Mouse (Mus musculus) testis, adult 2 months (tissue): ENCODE measurements around the gene Psmd5. TPM values are rescaled to one million over a fixed set of nuclear protein-coding genes. Genes with fewer than 3 reads are reported as not detected.

ENCODE experiments used
- H3K27ac ChIP-seq: fragments of 200-500 bp; 2 replicates; pipeline ENCODE4 v1.5.1; 2012; ENCODE audit warnings: low read depth, low read length; ENCODE audit not compliant: control insufficient read depth, insufficient read depth
- H3K27me3 ChIP-seq: fragments of 200-500 bp; 2 replicates; pipeline ENCODE4 v1.6.1; 2012; ENCODE audit warnings: mild to moderate bottlenecking, low read length, moderate library complexity; ENCODE audit not compliant: control insufficient read depth, insufficient read depth
- H3K36me3 ChIP-seq: fragments of 200-500 bp; 2 replicates; pipeline ENCODE4 v1.6.1; 2012; ENCODE audit warnings: mild to moderate bottlenecking, low read length; ENCODE audit not compliant: control insufficient read depth, insufficient read depth
- H3K4me1 ChIP-seq: fragments of 200-500 bp; 2 replicates; pipeline ENCODE4 v1.6.1; 2012; ENCODE audit warnings: low read length; ENCODE audit not compliant: control insufficient read depth, insufficient read depth
- H3K4me3 ChIP-seq: fragments of 200-500 bp; 2 replicates; pipeline ENCODE4 v1.5.1; 2012; ENCODE audit warnings: low read depth, mild to moderate bottlenecking, low read length, moderate library complexity, mixed read lengths; ENCODE audit not compliant: control insufficient read depth
- CTCF ChIP-seq: fragments of 200-500 bp; IDR thresholded peaks from 2 replicates; pipeline ENCODE4 v1.5.1; 2012; ENCODE audit warnings: low read depth, mild to moderate bottlenecking, inconsistent platforms, low read length, moderate library complexity; ENCODE audit not compliant: control insufficient read depth, insufficient read depth, insufficient replicate concordance
- POLR2A ChIP-seq: fragments of 200-500 bp; IDR thresholded peaks from 2 replicates; pipeline ENCODE4 v1.6.1; 2012; ENCODE audit warnings: low read depth, mild to moderate bottlenecking, inconsistent platforms, low read length, moderate library complexity; ENCODE audit not compliant: control insufficient read depth
- polyA plus RNA-seq: library from polyadenylated mRNA; depleted of rRNA; stranded (reverse); fragments of >200 nt; gene quantifications from 2 replicates; pipeline ENCODE4 v1.2.3, GENCODE M21; 2012

The Psmd5 gene
- polyA plus RNA-seq, 1 experiment, result 8.0 TPM

- no peak for TF ChIP-seq POLR2A
- TF ChIP-seq CTCF, result no peak
- no peaks in the 10 kb centered on the region for H3K36me3 ChIP-seq
- no peak overlapping the region for H3K4me3 ChIP-seq
- peaks cover 19% of the 10 kb centered on the region for H3K4me1 ChIP-seq
- no peak overlapping the region for H3K27ac ChIP-seq
- no peaks in the 10 kb centered on the region for H3K27me3 ChIP-seq
Measured at GRCm38 (mm10) chr2:34903191-34903590, 28.4 kb upstream of the Psmd5 start.

GRCm38 (mm10) chr2:34902731-34903130, 28.0 kb upstream of the Psmd5 start:
- Histone ChIP-seq H3K27me3 (no peaks in the 10 kb centered on the region), H3K36me3 (no peaks in the 10 kb centered on the region), H3K27ac (no peak overlapping the region), H3K4me3 (no peak overlapping the region), H3K4me1 (peaks cover 19% of the 10 kb centered on the region)
- TF ChIP-seq POLR2A, result no peak
- no peak for TF ChIP-seq CTCF

GRCm38 (mm10) chr2:34901726-34902125, 27.0 kb upstream of the Psmd5 start:
- Histone ChIP-seq H3K4me3 (no peak overlapping the region), H3K27me3 (no peaks in the 10 kb centered on the region), H3K36me3 (no peaks in the 10 kb centered on the region), H3K4me1 (peaks cover 17% of the 10 kb centered on the region), H3K27ac (no peak overlapping the region)
- TF ChIP-seq CTCF, result peak; percentile 16; the same call in 1 of the 2 replicates
- no peak for TF ChIP-seq POLR2A

- TF ChIP-seq POLR2A (no peak), CTCF (no peak)
- Histone ChIP-seq H3K27ac (no peak overlapping the region), H3K4me3 (no peak overlapping the region), H3K4me1 (peaks cover 12% of the 10 kb centered on the region), H3K36me3 (no peaks in the 10 kb centered on the region), H3K27me3 (no peaks in the 10 kb centered on the region)
Measured at GRCm38 (mm10) chr2:34900412-34900811, 25.6 kb upstream of the Psmd5 start.

GRCm38 (mm10) chr2:34899682-34900081, 24.9 kb upstream of the Psmd5 start:
- Histone ChIP-seq H3K4me1 (peaks cover 6% of the 10 kb centered on the region), H3K27ac (no peak overlapping the region)

GRCm38 (mm10) chr2:34897820-34898219, 23.1 kb upstream of the Psmd5 start:
- Histone ChIP-seq H3K27ac (no peak overlapping the region), H3K4me1 (no peaks in the 10 kb centered on the region)

More at GRCm38 (mm10) chr2:34899682-34900081, 24.9 kb upstream of the Psmd5 start:
- Histone ChIP-seq H3K36me3 (no peaks in the 10 kb centered on the region), H3K27me3 (no peaks in the 10 kb centered on the region), H3K4me3 (no peak overlapping the region)
- no peak for TF ChIP-seq POLR2A
- no peak for TF ChIP-seq CTCF

GRCm38 (mm10) chr2:34896821-34897460, 22.2 kb upstream of the Psmd5 start:
- H3K27ac ChIP-seq, result no peak overlapping the region
- H3K4me3 ChIP-seq, result no peak overlapping the region
- no peaks in the 10 kb centered on the region for H3K27me3 ChIP-seq
- H3K36me3 ChIP-seq, result no peaks in the 10 kb centered on the region
- H3K4me1 ChIP-seq, result no peaks in the 10 kb centered on the region
- no peak for TF ChIP-seq POLR2A
- no peak for TF ChIP-seq CTCF

More at GRCm38 (mm10) chr2:34897820-34898219, 23.1 kb upstream of the Psmd5 start:
- Histone ChIP-seq H3K36me3 (no peaks in the 10 kb centered on the region), H3K27me3 (no peaks in the 10 kb centered on the region), H3K4me3 (no peak overlapping the region)
- no peak for TF ChIP-seq POLR2A
- TF ChIP-seq CTCF, result peak; percentile 67; the same call in 1 of the 2 replicates
